Mouse (Mus musculus) right cerebral cortex, postnatal 10 days (tissue): ENCODE data around the gene Cpt1c.
"Not testable (repeated sequence)": the region's sequence is repeated elsewhere in the genome, so short reads cannot be mapped to it uniquely, and the experiment has no call there.

Experiments
- DNase-seq, 2 experiments: peaks; one replicate each; pipeline ENCODE4 v3.0.0; 2021; ENCODE audit warnings: low spot score in 2 of 2

Gene Cpt1c

DNA sequence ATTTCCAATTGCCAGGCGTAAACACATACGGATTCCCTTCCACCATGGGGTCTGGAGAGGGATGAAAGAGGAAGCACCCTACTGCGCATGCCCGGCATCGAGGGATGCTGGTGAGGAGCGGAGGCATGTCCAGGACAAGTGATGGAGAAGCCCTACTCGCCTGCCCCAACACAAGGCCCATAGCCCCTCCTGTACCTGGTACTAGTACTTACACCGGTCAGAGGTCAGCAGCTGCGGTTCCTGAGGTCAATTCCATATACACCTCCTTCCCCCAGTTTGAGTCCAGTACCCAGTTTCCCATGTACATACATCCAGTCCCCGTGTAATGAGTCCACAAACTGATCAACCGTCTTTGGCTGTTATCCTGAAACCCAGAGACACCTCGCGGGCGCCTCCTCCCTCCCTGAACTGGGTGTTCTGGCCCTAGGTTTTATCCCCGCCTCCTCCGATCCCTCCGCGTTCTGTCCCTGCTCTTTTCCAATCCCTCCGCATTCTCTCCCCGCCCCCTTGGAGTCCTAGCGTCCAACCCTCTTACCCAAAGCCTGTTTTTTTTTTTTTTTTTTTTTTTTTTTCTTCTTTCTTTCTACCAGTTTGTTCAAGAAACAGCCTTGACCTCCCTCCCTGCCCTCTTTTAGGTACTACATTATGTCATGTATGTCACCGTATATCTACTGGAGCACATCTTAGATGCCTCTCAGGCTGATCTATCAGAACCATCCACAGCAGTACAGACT lies at the start of gene Cpt1c:
Cpt1c (minus strand) TSS at position 469 of the 734 bp plus-strand sequence.
- DNase-seq = peak; percentile 94 to 96

DNA sequence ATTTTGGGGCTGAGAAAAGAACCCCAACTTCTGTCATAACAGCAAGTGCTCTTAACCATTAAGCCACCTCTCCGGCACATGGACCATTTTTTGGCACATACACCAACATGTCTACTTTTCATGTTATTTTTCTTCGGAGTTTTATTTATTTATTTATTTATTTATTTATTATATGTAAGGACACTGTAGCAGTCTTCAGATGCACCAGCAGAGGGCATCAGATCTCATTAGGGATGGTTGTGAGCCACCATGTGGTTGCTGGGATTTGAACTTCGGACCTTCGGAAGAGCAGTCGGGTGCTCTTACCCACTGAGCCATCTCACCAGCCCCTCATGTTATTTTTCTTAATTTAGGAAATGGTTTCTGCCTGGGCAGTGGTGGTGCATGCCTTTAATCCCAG lies 49.1 kb upstream of the Cpt1c start:
- not testable (repeated sequence) for DNase-seq

DNA sequence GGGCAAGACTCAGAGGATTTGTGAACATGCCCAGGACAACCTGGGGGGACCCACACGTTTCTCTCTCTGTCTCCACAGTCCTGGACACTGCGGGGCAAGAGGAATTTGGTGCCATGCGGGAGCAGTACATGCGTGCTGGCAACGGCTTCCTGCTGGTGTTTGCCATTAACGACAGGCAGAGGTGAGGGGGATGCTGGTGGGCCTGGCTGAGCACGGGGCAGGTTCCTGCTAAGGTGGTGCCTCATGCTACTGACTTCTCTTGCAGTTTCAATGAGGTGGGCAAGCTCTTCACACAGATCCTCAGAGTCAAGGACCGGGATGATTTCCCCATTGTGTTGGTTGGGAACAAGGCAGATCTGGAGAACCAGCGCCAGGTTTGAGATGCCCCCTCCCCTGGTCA lies 45.6 kb upstream of the Cpt1c start:
- no peak for DNase-seq

DNA sequence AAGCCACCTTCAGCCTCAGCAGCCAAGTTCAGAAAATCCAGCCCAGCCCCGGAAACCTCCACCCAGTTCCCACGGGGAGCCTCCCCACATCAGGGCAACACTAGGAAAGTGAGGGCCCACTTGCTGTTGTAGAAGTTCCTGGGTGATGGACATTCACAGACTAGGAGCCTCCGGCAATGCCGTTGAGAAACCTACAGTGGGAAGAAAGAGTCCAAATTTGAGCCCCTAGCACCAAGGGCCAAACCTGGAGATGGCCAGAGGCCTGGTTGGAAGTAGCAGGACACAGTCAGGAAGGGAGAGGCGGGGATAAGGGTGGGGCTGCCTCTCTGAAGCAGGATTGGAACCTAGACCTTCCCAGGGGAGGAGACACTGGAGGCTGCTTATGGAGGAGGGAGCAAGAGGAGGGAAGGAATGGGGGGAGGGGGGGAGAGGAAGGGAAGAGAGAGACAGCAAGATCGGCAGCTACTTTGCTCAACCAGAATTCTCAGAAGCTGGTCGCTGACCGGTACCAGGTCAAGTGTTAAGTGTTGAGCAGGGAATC lies 44.5 kb upstream of the Cpt1c start:
- peak in 1 of 2 experiments; percentile 35 for DNase-seq

DNA sequence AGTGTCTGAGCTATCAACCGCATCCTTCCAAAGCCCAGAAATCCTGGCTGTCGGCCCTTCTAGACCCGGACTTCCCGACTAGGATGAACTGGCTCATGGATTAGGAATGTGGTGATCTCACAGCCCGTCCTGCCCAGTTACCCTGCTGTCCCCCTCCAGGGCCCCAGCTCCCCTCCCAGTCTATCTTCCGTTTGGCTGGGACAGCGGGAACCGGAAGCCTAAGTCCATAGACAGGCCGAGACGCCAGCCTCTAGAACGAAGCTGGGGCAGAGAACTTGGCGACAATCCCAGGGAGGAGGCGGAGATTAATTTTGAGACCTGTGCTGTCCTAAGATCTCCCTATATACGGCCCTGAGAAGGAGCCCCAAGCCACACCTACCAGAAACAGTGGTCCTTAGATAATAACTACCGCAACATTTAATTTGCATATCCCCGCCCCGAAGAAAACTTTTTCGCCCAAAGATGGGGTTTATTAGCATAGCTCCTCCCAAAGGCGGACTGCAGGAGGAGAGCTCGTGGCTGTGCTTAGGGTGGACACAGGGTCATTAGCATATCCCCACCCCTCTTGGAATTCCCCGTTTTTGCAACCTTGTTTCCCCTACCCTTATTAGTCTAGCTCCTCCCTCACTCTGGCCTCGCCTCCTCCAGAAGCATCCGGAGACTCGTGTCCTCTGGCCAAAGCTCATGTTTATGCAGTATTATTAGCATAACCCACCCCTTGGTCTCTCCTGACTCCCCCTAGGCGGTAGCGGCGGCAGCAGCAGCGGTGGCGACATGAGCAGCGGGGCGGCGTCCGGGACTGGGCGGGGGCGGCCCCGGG lies 42.8 kb upstream of the Cpt1c start, which contains the start of gene Rras:
Rras (plus strand) TSS at position 720 of the 820 bp plus-strand sequence.
- peak; percentile 88 to 94 for DNase-seq

DNA sequence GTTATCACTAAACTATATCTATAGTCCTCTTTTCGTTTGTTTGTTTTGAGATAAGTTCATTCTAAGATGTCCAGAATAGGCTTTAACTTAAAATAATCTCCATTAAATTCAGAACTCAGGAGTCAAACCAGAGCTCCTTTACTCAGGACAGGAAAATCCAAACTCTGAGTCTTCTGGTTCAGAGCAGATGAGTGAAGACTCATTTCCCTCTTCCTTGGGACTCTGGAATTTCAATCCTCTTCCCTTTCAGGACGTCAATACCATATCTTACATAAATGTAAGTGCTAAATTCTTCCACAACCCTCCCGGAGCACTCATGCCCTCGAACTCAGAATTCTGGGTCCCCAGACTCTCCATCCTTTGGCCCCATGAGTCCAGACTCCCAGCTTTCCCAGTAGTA lies 42.1 kb upstream of the Cpt1c start:
- no peak for DNase-seq

DNA sequence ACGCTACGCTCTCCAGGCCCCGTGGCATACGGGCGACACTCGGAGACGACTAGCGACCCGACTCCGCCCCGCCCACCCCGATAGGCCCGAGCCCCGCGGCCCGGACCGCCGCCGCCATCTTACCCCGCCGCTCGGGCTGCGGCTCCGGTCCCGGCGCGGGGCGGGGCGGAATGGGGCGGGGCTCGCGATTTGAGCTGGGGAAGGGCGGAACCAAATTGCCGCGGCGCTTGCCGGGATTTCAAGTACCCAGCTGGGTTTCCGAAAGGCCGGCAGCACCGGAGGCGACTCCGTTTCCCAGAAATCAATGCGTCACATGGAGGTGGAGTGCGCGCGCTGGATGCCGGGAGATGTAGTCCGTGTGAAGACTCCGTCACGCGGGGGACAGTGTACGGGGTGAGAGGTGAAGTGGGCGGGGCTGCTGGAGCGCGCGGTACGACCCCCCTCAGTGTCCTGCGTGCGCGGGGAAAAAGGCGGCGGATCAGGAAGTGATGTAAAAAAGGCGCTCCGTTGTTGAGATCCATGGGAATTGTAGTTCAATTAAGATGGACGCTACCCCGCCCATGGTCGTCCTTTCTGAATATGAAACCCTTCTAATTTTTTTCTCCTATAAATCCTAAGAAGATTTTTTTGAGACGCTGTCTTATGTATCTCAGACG lies 41.4 kb upstream of the Cpt1c start, which contains the start of gene Scaf1:
Scaf1 (minus strand) TSS at position 407 of the 656 bp plus-strand sequence.
- DNase-seq = peak; percentile 100

DNA sequence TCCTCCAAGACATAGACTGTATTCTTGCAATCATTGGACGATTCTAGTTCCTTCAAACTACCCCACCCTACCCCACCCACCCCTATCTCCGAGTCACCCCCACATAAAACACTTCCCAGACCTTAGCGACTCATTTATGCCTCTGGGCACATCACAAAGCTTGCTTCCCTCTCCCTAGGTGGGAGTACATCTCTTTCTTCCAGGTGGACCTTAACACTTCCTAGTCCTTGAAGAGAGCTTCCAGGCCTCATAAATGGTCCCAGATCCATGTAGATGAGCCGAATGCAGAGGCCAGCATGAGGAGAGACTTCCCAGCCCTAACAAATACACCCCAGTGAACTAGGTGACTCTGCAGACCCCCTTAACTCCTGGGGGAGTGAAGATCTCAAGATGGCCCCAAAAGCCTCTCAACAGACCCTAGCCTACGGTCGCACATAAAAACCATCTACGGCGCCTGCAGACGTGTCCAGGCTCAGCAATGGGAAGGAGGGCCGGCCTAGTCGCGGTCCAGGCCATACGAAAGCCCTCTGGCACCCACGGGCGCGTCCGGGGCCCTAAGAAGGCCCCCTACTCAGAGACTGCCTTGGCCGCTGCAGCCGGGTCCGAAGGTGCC lies 40.8 kb upstream of the Cpt1c start:
- DNase-seq = no peak

DNA sequence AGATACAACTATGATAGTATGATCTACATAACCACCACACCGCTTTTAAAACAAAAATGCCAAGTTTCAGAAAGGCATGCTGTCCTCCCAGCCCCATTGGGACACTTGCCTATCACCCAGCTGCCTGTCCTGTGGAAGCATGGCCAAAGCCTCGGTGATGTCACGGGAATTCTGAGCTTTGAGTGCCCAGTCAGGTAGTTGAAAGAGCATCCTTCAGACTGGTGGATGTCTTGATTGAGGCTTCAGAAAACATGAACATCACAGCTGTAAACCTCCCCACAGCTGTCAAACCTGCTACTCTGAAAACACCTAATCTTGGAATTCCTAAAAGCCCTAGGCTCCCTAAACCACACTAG lies 39.4 kb upstream of the Cpt1c start:
- DNase-seq = no peak

DNA sequence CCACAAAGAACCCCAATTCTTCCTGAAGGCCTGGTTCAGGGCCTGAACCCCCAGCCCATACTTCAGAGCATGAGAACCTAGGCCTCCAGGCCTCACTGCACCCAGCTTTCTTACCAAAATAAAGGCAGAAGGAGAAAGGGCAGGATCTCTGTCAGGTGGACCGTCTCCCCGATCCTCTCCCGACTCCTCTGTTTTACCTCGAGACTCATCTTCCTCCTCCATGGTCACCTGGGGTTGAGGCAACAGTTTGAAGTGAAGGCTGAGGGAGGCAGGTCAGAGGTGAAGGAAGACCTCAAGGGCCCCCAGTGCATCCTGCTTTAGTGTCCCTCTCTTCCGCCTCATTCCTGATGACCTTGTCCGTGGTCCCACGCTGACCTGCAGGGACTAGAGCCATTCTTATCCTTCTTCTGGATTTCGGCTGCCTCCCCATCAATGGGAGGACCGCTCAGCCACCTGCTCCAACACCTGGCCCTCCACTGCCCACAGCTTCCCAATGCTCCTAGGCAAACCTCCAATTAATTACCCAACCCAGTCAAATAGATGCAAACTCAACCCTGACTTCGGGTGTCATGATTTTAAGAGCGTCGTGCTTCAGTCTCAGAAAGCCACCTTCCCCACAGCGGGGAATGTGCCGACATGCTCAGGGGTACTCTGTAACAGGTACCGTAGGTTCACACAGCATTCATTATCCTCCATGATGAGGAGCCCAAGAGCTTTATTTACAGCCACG lies 38.9 kb upstream of the Cpt1c start:
- no peak for DNase-seq

DNA sequence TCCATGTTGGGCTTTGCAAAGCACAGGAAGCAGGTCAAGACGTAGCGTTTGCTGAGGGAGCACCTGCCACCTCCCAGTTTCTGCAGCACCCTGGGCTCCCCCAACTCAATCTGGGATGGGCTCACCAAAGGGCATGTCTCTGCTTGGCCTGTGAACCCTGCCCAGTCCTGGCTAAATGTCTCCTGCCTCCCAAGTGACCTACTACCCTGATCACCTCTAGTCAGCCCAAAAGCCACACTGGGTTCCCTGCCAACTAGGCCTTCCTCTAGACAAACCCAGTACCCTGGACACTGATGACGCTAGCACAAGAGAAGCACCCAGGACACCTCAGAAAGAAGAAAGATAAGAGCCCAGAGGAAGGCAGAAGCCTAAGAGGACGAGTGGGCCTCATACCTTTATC lies 38.2 kb upstream of the Cpt1c start:
- no peak for DNase-seq

DNA sequence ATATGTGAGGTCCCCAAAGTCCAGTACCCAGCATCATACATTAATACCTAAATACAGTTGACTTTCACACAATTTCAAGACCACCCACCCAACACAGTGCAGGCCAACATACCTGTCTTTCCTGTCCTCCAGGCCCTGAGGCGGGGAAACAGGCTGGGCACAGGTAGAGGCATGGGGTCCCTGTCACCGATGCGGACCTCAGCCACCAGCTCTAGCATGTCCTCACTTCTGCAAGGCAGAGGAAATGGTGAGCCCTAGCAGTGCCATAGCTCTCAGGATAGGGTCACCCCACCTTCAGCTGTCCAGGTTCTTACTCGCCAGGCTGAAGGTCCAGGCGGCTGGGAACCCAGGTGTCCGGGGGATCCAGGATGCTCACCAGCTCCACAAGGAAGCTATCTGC lies 37.4 kb upstream of the Cpt1c start:
- DNase-seq = no peak

DNA sequence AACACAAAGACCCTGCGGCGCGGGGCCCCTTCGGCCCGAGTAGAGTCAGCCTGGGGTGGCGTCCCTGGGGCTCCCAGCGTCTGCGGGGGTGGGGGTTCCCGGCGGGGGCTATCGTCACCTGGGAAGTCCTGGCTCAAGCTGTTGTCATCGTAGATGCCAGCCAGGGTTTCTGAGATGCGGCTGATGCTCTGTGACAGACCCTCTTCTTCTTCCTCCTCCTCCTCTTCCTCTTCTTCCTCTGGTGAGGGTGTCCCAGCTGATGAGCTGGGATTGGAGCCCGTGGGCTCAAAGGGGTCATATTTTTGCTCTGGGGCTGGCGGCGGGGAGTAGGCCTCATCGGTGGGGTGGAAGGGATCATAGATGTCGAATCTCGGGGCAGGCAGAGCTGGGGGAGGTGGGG lies 33.8 kb upstream of the Cpt1c start:
- no peak for DNase-seq

DNA sequence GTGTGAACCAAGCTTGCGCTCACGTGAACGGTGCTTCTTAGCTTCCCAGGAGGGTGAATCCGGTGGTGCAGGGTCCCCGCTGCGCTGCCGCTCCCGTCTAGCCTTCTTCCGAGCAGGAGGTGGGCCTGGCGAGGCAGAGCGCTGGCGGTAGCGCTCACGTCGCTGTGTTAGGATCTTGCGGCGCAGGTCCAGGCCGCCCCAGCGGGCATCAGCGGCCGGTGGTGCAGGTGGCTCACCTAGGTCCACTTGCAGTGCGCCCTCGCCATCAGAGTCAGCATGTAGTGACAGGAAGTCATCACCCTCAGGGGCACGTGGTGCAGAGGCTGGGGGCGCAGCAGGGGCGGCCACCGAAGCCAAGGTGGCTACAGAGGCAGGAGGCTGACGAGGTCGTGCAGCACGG lies 33.2 kb upstream of the Cpt1c start:
- DNase-seq = no peak

DNA sequence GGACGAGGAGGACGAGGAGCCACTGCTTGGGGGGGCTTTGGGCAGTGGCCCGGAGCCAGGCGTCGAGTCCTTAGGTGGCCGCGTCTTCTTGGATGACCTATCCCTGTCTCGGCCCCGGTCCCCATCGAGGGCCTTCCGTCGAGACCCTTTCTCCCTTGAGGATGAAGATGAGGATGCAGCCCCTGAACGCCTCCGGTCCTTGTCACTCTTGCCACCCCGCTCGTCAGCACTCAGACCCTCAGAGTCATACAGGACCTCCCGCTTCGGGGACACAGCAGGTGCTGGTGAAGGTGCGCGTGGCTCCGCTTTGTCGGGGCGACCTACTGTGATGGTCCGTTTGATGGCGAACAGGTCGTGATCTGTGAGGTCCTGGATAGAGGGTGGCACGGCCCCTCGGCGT lies 32.5 kb upstream of the Cpt1c start:
- no peak for DNase-seq

DNA sequence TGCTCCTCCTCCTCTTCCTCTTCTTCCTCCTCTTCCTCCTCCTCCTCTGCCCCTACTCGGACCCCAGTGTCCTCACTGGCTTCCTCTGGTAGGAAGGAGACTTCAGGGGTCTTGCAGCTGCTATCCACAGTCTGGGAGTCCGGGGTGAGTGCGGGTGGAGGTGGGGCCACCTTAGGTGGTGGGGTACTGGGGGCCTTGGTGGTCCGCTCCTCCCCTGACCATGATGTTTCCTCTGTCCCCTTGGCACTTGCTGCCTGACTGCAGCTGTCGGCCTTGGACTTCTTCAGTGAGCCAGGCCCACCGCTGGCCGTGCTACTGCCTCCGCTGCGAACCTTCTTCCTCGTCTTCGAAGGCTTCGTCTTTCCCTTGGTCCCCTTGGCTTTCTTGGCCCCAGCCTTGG lies 31.9 kb upstream of the Cpt1c start:
- DNase-seq = no peak

DNA sequence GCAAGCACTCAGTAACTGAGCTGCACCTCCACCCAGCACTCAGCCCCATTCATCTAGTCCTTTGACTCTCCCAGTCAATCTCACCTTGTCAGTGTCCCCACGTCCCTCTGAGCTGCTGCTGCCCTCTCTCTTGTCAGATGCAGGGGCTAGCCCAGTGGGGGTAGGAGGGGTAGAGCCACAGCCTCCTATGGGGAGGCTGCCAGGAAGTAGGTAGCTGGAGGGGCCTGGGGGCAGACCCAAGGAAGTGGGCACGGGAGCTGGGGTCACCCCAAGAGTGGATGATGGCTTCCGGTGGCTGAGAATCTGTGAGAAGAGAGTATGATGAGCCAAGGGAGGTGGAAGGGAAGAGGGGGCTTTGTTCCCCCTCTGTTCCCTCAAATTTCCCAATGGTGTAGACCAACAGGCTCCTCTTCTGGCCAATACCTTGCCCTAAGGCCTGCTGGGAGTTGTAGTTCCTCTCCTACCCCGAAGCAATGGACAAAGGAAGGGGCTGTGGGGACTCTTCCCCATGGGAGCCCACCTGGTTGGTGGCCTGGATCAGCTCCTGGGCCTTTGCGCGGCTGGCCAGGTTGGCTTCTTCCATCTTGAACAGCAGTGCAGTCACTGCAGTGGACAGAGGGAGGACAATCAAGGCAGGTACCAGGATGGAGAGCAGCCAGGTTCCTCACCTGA lies 30.8 kb upstream of the Cpt1c start:
- no peak for DNase-seq

DNA sequence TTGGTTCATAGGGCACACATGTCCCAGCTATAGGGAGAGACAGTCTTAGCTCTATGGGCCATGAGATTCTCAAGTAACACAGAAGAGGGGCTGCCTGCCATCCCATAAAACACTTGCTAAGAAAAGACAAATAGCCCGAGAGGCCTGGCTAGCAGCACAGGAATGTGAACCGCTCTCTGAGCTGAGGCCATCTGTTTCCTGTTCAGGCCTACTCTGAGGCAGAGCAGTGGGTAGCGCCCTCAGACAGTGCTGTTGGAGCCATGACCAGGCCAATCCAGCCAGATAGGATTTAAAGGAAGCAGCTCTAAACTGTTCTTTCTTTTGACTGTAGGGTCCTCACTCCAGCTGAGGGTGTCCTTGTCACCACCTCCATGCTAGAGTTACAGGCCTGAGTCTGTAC lies 29.9 kb upstream of the Cpt1c start:
- DNase-seq = peak in 1 of 2 experiments; percentile 23

DNA sequence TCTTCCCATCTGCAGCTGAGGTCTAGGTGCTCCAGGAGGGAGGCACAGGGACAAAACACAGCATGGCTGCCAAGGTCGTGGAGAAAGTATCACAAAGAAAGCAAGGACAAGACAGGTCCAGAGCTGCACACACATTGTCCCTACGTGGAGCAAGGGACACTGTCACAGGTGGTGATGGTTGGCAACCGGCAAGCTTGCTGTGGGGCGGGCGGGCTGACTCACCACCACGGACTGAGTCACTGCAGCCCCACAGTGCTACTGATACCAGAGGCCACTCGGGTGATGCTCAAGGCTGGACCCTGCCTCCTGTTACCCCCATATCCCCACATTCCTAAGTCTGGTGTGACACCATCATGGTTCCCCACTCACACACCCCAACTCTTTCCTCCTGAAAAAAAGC lies 27.8 kb upstream of the Cpt1c start:
- DNase-seq = no peak

DNA sequence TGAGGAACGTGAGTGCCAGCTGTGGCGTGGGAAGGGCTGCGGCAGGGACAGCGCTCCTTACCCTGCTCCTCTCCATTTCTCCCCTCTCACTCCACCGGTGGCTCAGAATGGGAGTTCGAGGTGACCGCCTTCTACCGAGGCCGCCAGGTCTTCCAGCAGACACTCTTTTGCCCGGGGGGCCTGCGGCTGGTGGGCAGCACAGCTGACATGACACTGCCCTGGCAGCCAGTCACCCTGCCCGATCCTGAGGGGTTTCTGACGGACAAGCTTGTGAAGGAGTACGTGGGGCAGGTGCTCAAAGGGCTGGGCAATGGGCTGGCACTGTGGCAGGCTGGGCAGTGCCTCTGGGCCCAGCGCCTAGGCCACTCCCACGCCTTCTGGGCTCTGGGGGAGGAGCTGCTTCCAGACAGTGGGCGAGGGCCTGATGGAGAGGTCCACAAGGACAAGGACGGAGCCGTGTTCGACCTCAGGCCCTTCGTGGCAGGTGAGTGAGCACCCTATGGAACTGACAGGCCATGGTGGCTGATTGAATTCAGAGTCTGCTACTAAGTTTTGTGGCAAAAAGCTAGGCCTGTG lies 26.0 kb upstream of the Cpt1c start:
- peak in 1 of 2 experiments; percentile 35 for DNase-seq
